Mouse (Mus musculus) CH12.LX (cell line): Measurements from ENCODE around the gene Arhgef5.

Experiments used
- CHD2 ChIP-seq: IDR thresholded peaks from 2 replicates; pipeline ENCODE4 v1.6.1; 2011; ENCODE audit warnings: low read length, improper control_type of control experiment
- CTCF ChIP-seq, 2 experiments: IDR thresholded peaks in 1 of 2; conservative IDR thresholded peaks in 1 of 2; 2 replicates each; pipeline ENCODE4 v1.5.1; 2011 to 2012; ENCODE audit warnings: low read depth in 2 of 2, low read length in 2 of 2, improper control_type of control experiment in 1 of 2, inconsistent platforms in 1 of 2, mild to moderate bottlenecking in 1 of 2, moderate library complexity in 1 of 2
- EP300 ChIP-seq: IDR thresholded peaks from 2 replicates; pipeline ENCODE4 v1.6.1; 2011; ENCODE audit warnings: low read length, improper control_type of control experiment
- JUND ChIP-seq: conservative IDR thresholded peaks from 2 replicates; pipeline ENCODE4 v1.6.1; 2011; ENCODE audit warnings: low read depth, low read length, improper control_type of control experiment
- MYC ChIP-seq: IDR thresholded peaks from 2 replicates; pipeline ENCODE4 v1.6.1; 2011; ENCODE audit warnings: low read depth, mild to moderate bottlenecking, improper control_type of control experiment, low read length
- NRF1 ChIP-seq: IDR thresholded peaks from 2 replicates; pipeline ENCODE4 v1.6.1; 2014; ENCODE audit warnings: low read depth, mild to moderate bottlenecking, inconsistent platforms, low read length, improper control_type of control experiment, moderate library complexity
- POLR2A ChIP-seq: IDR thresholded peaks from 2 replicates; pipeline ENCODE4 v1.6.1; 2011; ENCODE audit warnings: low read depth, mild to moderate bottlenecking, improper control_type of control experiment, low read length
- POLR2AphosphoS2 ChIP-seq: IDR thresholded peaks from 2 replicates; pipeline ENCODE4 v1.6.1; 2011; ENCODE audit warnings: low read depth, low read length, improper control_type of control experiment
- SMC3 ChIP-seq: IDR thresholded peaks from 2 replicates; pipeline ENCODE4 v1.6.1; 2011; ENCODE audit warnings: low read depth, low read length, improper control_type of control experiment
- TBP ChIP-seq: conservative IDR thresholded peaks from 2 replicates; pipeline ENCODE4 v1.6.1; 2011; ENCODE audit warnings: low read depth, low read length, improper control_type of control experiment
- USF1 ChIP-seq: IDR thresholded peaks from 2 replicates; pipeline ENCODE4 v1.6.1; 2014; ENCODE audit warnings: low read depth, mild to moderate bottlenecking, inconsistent platforms, low read length, improper control_type of control experiment
- ZC3H11A ChIP-seq: IDR thresholded peaks from 2 replicates; pipeline ENCODE4 v1.6.1; 2012; ENCODE audit warnings: low read depth, mild to moderate bottlenecking, inconsistent platforms, low read length, improper control_type of control experiment
- ZMIZ1 ChIP-seq: IDR thresholded peaks from 2 replicates; pipeline ENCODE4 v1.6.1; 2012; ENCODE audit warnings: low read depth, mild to moderate bottlenecking, inconsistent platforms, low read length, improper control_type of control experiment
- ZNF384 ChIP-seq: IDR thresholded peaks from 2 replicates; pipeline ENCODE4 v1.6.1; 2012; ENCODE audit warnings: low read depth, low read length, improper control_type of control experiment, inconsistent platforms

GRCm38 (mm10) chr6:43293175-43293574 lies 27.8 kb downstream of the Arhgef5 start:
- TF ChIP-seq POLR2A (no peak), EP300 (no peak), CTCF (conservative IDR thresholded peaks at IDR 0.05 in 1 of 2, IDR thresholded peaks at IDR 0.05 in 1 of 2; ENCODE audit: low read depth in 2 of 2, low read length in 2 of 2) (no peak), MYC (no peak), USF1 (no peak), JUND (no peak), POLR2AphosphoS2 (no peak), ZC3H11A (no peak), ZNF384 (no peak), ZMIZ1 (no peak), CHD2 (no peak), TBP (no peak), NRF1 (no peak), SMC3 (no peak)
